Mouse (Mus musculus) kidney, adult 2 months (tissue): ENCODE measurements around the gene Olfr775. TPM values are rescaled to one million over a fixed set of nuclear protein-coding genes. Genes with fewer than 3 reads are reported as not detected.

Experiments used
- DNase-seq: peaks from one replicate; pipeline ENCODE4 v3.0.0; 2021
- H3K27ac ChIP-seq: fragments of 200-500 bp; 2 replicates; pipeline ENCODE4 v1.5.1; 2012; ENCODE audit warnings: low read depth, low read length, control low read depth, inconsistent platforms; ENCODE audit not compliant: insufficient read depth
- H3K27me3 ChIP-seq: fragments of 200-500 bp; replicated peaks from 2 replicates; pipeline ENCODE4 v1.6.1; 2012; ENCODE audit warnings: mild to moderate bottlenecking, moderate library complexity, low read length, inconsistent platforms; ENCODE audit not compliant: control insufficient read depth, insufficient read depth
- H3K36me3 ChIP-seq: fragments of 200-500 bp; 2 replicates; pipeline ENCODE4 v1.6.1; 2012; ENCODE audit warnings: mild to moderate bottlenecking, moderate library complexity, low read length, inconsistent platforms; ENCODE audit not compliant: control insufficient read depth, insufficient read depth
- H3K4me1 ChIP-seq: fragments of 200-500 bp; 2 replicates; pipeline ENCODE4 v1.6.1; 2011; ENCODE audit warnings: low read length; ENCODE audit not compliant: control insufficient read depth, insufficient read depth
- H3K4me3 ChIP-seq: fragments of 200-500 bp; 2 replicates; pipeline ENCODE4 v1.5.1; 2011; ENCODE audit warnings: mild to moderate bottlenecking, low read depth, low read length, control low read depth; ENCODE audit not compliant: insufficient read depth
- CTCF ChIP-seq: fragments of 200-500 bp; conservative IDR thresholded peaks from 2 replicates; pipeline ENCODE4 v1.5.1; 2011; ENCODE audit warnings: low read depth, mild to moderate bottlenecking, control low read depth, low read length, moderate library complexity, mixed read lengths; ENCODE audit not compliant: insufficient read depth, insufficient read length
- POLR2A ChIP-seq: fragments of 200-500 bp; IDR thresholded peaks from one replicate; pipeline ENCODE4 v1.6.1; 2011; ENCODE audit warnings: low read depth, low read length, control low read depth
- WGBS: fragments of 180-500 bp; shearing (Covaris S2); methylation state at CpG from one replicate; pipeline ENCODE4 v1.1.7; 2018; 5-methylcytosine and 5-hydroxymethylcytosine counted together
- polyA plus RNA-seq: library from polyadenylated mRNA; depleted of rRNA; stranded (reverse); fragments of >200 nt; gene quantifications from 2 replicates; pipeline ENCODE4 v1.2.3, GENCODE M21; 2012; rRNA removed

Gene Olfr775
- not detected in 2 replicates for polyA plus RNA-seq

- no peak within 1 kb of the TSS for H3K27ac ChIP-seq
- H3K27me3 ChIP-seq, result no peaks in the 10 kb centered on the region; the same call in 1 of the 2 replicates
- H3K4me3 ChIP-seq, result no peak within 1 kb of the TSS
- WGBS, result 60% methylated on average over 3 of the region's 3 CpGs
- TF ChIP-seq POLR2A (no peak), CTCF (no peak)
- no peak for DNase-seq
- H3K4me1 ChIP-seq, result no peaks in the 10 kb centered on the region
- H3K36me3 ChIP-seq, result no peaks in the 10 kb centered on the region
These were observed at the start of gene Olfr775 for GRCm38 (mm10) chr10:129248112-129248511. Gene Olfr775 (plus strand): TSS chr10:129248412.

- no peak for DNase-seq
- H3K36me3 ChIP-seq, result no peaks in the 10 kb centered on the region
- WGBS, result 72% methylated on average over 1 of the region's 1 CpGs
- no peak overlapping the region for H3K4me3 ChIP-seq
- no peak overlapping the region for H3K27ac ChIP-seq
- H3K27me3 ChIP-seq, result no peaks in the 10 kb centered on the region
- TF ChIP-seq POLR2A, result no peak
- no peak for TF ChIP-seq CTCF
- no peaks in the 10 kb centered on the region for H3K4me1 ChIP-seq
These were observed 17.5 kb upstream of the Olfr775 start for GRCm38 (mm10) chr10:129230737-129231136.

DNA sequence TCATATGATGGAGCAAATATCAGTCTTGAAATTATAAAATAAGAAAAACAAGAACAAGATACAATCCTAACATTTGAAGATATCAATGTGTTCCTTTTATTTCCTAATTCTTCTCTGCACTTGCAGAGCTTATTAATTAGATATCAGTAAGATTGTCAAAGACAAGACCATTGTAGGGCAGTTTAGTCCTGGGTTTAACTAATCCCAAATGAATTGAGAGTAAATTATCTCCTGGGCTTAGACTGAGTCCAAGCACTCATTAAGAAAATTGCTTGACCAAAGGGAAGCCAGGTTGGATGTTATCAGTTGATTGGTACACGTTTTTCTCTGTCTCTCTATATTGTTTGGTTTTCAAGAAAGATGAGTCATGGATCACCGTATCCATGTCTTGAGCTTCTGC, 12.3 kb upstream of the Olfr775 start, which contains the start of gene Olfr774:
Olfr774 (plus strand) TSS at position 301 of the 400 bp plus-strand sequence.
- no peak within 1 kb of the TSS for H3K27ac ChIP-seq
- H3K36me3 ChIP-seq, result no peaks in the 10 kb centered on the region
- no peak for DNase-seq
- no peak within 1 kb of the TSS for H3K4me3 ChIP-seq
- H3K4me1 ChIP-seq, result no peaks in the 10 kb centered on the region
- WGBS, result 75% methylated on average over 2 of the region's 2 CpGs
- no peak for TF ChIP-seq POLR2A
- H3K27me3 ChIP-seq, result no peaks in the 10 kb centered on the region

DNA sequence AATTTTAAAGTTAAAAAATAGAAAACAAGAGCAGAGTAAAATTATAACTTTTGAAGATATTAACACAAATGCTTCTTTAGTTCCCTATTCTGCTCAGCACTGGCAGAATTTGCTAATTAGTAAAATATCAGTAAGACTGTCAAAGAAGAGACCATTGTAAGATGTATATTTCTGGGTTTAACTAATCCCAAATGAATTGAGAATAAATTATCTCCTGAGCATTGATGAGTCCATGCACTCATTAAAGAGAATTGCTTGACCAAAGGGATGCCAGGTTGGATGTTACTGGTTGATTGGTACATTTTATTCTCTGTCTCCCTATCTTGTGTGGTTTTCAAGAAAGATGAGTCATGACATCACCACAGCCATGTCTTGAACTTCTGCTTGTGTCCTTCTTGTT, 10.6 kb downstream of the Olfr775 start, which contains the start of gene Olfr776:
Olfr776 (plus strand) TSS at position 301 of the 400 bp plus-strand sequence.
- Histone ChIP-seq H3K4me3 (no peak within 1 kb of the TSS), H3K27ac (no peak within 1 kb of the TSS), H3K36me3 (no peaks in the 10 kb centered on the region), H3K4me1 (no peaks in the 10 kb centered on the region), H3K27me3 (no peaks in the 10 kb centered on the region; the same call in 1 of the 2 replicates)
- no peak for DNase-seq
- TF ChIP-seq POLR2A, result no peak
- no peak for TF ChIP-seq CTCF

DNA sequence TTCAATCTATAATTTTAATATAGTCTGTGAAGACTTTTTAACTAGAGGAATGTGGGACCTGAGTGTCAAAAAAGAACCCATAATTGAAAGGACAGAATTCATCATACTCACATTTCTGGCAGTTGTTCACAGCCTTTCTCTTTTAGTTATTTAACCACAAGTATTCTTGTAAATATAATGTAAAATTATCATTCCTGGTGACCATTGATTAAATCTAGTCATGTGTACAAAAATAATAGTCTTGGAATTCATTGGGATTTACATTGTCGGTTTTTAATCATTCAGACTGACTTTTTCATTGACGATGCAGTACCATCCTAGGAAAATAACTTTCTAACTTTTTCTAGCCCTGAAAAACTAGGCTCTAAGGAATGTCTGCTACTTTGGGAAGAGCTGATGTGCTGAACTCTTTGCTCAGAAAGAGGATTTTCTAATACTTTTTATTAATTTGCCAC, 22.9 kb downstream of the Olfr775 start, which contains the start of gene Olfr777:
Olfr777 (minus strand) TSS at position 405 of the 455 bp plus-strand sequence.
- Histone ChIP-seq H3K27ac (no peak within 1 kb of the TSS), H3K4me1 (no peaks in the 10 kb centered on the region), H3K4me3 (no peak within 1 kb of the TSS), H3K27me3 (no peaks in the 10 kb centered on the region), H3K36me3 (no peaks in the 10 kb centered on the region)
- WGBS, result 93% methylated on average over 2 of the region's 2 CpGs
- TF ChIP-seq CTCF, result no peak
- TF ChIP-seq POLR2A, result no peak
- no peak for DNase-seq

Other genes starting within 250 kb of the Olfr775 start
- not detected in 2 replicates for gene Olfr763, start 237.6 kb upstream of the Olfr775 start, polyA plus RNA-seq
- not detected in 2 replicates for gene Olfr764-ps1, start 208.5 kb upstream of the Olfr775 start, polyA plus RNA-seq
- gene Olfr765, start 198.4 kb upstream of the Olfr775 start, polyA plus RNA-seq, result not detected in 2 replicates
- gene Olfr766-ps1, start 179.4 kb upstream of the Olfr775 start, polyA plus RNA-seq, result not detected in 2 replicates
- not detected in 2 replicates for gene Olfr767, start 165.5 kb upstream of the Olfr775 start, polyA plus RNA-seq
- gene Olfr768, start 149.0 kb upstream of the Olfr775 start, polyA plus RNA-seq, result not detected in 2 replicates
- gene Olfr769, start 130.6 kb upstream of the Olfr775 start, polyA plus RNA-seq, result not detected in 2 replicates
- not detected in 2 replicates for gene Olfr770, start 109.4 kb upstream of the Olfr775 start, polyA plus RNA-seq
- gene Olfr771, start 83.7 kb upstream of the Olfr775 start, polyA plus RNA-seq, result not detected in 2 replicates
- gene Olfr772, start 70.5 kb upstream of the Olfr775 start, polyA plus RNA-seq, result not detected in 2 replicates
- not detected in 2 replicates for gene Olfr773, start 61.0 kb upstream of the Olfr775 start, polyA plus RNA-seq
- gene Olfr774, start 12.2 kb upstream of the Olfr775 start, polyA plus RNA-seq, result not detected in 2 replicates
- gene Olfr776, start 10.7 kb downstream of the Olfr775 start, polyA plus RNA-seq, result not detected in 2 replicates
- not detected in 2 replicates for gene Olfr777, start 23.1 kb downstream of the Olfr775 start, polyA plus RNA-seq
- gene Olfr780, start 69.7 kb downstream of the Olfr775 start, polyA plus RNA-seq, result not detected in 2 replicates
- not detected in 2 replicates for gene Olfr781, start 80.4 kb downstream of the Olfr775 start, polyA plus RNA-seq
- gene Olfr782, start 100.4 kb downstream of the Olfr775 start, polyA plus RNA-seq, result not detected in 2 replicates
- gene Olfr784, start 135.7 kb downstream of the Olfr775 start, polyA plus RNA-seq, result not detected in 2 replicates
- not detected in 2 replicates for gene Olfr785, start 157.0 kb downstream of the Olfr775 start, polyA plus RNA-seq
- gene Olfr786, start 178.9 kb downstream of the Olfr775 start, polyA plus RNA-seq, result not detected in 2 replicates
- not detected in 2 replicates for gene Olfr787, start 213.4 kb downstream of the Olfr775 start, polyA plus RNA-seq
- not detected in 2 replicates for gene Olfr788, start 222.6 kb downstream of the Olfr775 start, polyA plus RNA-seq
- not detected in 2 replicates for gene Olfr789, start 236.3 kb downstream of the Olfr775 start, polyA plus RNA-seq